ENCODE assay signal across 17 mouse cellular contexts in genomic region chr19:55706806-55707205, GRCm38 (mm10). TPM values are rescaled to one million over a fixed set of nuclear protein-coding genes. Genes with fewer than 3 reads are reported as not detected.
DNase-seq lines count a peak whose midpoint lies in the region; ATAC-seq and TF ChIP-seq lines count a peak whose summit lies in the region.
"Had no signal": no experiment of that assay in that cellular context is flagged by ENCODE, and none has a peak within 500 bp of the region (broad histone marks: within the 10 kb centered on the region; RNA-seq: fewer than 3 reads in every experiment).

No protein-coding gene starts in this region.

- WGBS in hindbrain, postnatal 0 days: 77% methylated on average over 6 of the region's 6 CpGs
- WGBS in hindbrain, embryonic 14.5 days: 84% methylated on average over 6 of the region's 6 CpGs

- H3K4me2 ChIP-seq in hindbrain, postnatal 0 days (ENCODE audit: low read depth, low read length): no peak overlapping the region
- H3K4me2 ChIP-seq in hindbrain, embryonic 14.5 days (replicated peaks): no peak overlapping the region
- H3K4me2 ChIP-seq: embryonic facial prominence, embryonic 13.5 days; forebrain, embryonic 12.5 days; heart, embryonic 12.5 days; hindbrain, embryonic 15.5 days had no signal

- POLR2A ChIA-PET in Patski (lab: Charles Lee): no interaction called here

- H3K4me3 ChIP-seq in hindbrain, postnatal 0 days (ENCODE audit: low read length): no peak overlapping the region
- H3K4me3 ChIP-seq in hindbrain, embryonic 14.5 days (replicated peaks; ENCODE audit: low read length): no peak overlapping the region
- H3K4me3 ChIP-seq: embryonic facial prominence, embryonic 13.5 days; forebrain, embryonic 12.5 days; heart, adult 2 months; heart, embryonic 12.5 days; hindbrain, embryonic 10.5 days; hindbrain, embryonic 15.5 days had no signal

- no peak for TF ChIP-seq CTCF in hindbrain, postnatal 0 days (IDR thresholded peaks at IDR 0.05; ENCODE audit: low read depth)
- TF ChIP-seq CTCF in Patski (IDR thresholded peaks at IDR 0.05): no peak

- no peaks in the 10 kb centered on the region for H3K27me3 ChIP-seq in hindbrain, postnatal 0 days (ENCODE audit: insufficient read depth, low read length)
- 0 out of 2 replicates have a peak, but pooled peaks cover 4% of the 10 kb centered on the region for H3K27me3 ChIP-seq in hindbrain, embryonic 14.5 days (ENCODE audit: control insufficient read depth, insufficient read depth, low read length)
- no peaks in the 10 kb centered on the region for H3K27me3 ChIP-seq in Patski
- H3K27me3 ChIP-seq: hindbrain, embryonic 15.5 days had no signal

- CTCF ChIA-PET in Patski (lab: Charles Lee): no interaction called here

- no peak overlapping the region for H3K9ac ChIP-seq in hindbrain, postnatal 0 days (replicated peaks; ENCODE audit: low read length)
- H3K9ac ChIP-seq in hindbrain, embryonic 14.5 days: no peak overlapping the region
- H3K9ac ChIP-seq: embryonic facial prominence, embryonic 13.5 days; forebrain, embryonic 12.5 days; heart, embryonic 12.5 days; hindbrain, embryonic 15.5 days had no signal

- no peaks in the 10 kb centered on the region for H3K36me3 ChIP-seq in hindbrain, postnatal 0 days (ENCODE audit: insufficient read depth, low read length)
- no peaks in the 10 kb centered on the region for H3K36me3 ChIP-seq in hindbrain, embryonic 14.5 days (replicated peaks; ENCODE audit: control insufficient read depth, insufficient read depth)
- H3K36me3 ChIP-seq: embryonic facial prominence, embryonic 13.5 days; forebrain, embryonic 12.5 days; heart, embryonic 12.5 days; hindbrain, embryonic 10.5 days; hindbrain, embryonic 15.5 days had no signal

- no peak overlapping the region for H3K27ac ChIP-seq in hindbrain, postnatal 0 days
- H3K27ac ChIP-seq in hindbrain, embryonic 14.5 days: no peak overlapping the region
- H3K27ac ChIP-seq: embryonic facial prominence, embryonic 13.5 days; forebrain, embryonic 12.5 days; heart, adult 2 months; hindbrain, embryonic 10.5 days; hindbrain, embryonic 15.5 days had no signal

- DNase-seq in hindbrain, postnatal 0 days (ENCODE audit: low spot score): peak; percentile 9
- no peak for DNase-seq in hindbrain, embryonic 14.5 days (ENCODE audit: low spot score)
- DNase-seq in Patski (ENCODE audit: low read depth, low spot score): peak; percentile 25
- peak; percentile 26 for DNase-seq in adrenal gland, adult 8-10 months
- DNase-seq in adrenal gland, postnatal 36 days: peak; percentile 70 to 82
- DNase-seq in lung, adult 18-20 months: no peak
- DNase-seq: cerebellum, adult 2 months; cerebellum, postnatal 25 days; gastrocnemius, postnatal 10 days; heart, adult 2 months had no signal

- H3K9me3 ChIP-seq in hindbrain, postnatal 0 days (ENCODE audit: low read length): no peaks in the 10 kb centered on the region
- no peaks in the 10 kb centered on the region for H3K9me3 ChIP-seq in hindbrain, embryonic 14.5 days (ENCODE audit: control insufficient read depth, low read length)
- H3K9me3 ChIP-seq: embryonic facial prominence, embryonic 13.5 days; forebrain, embryonic 12.5 days; heart, embryonic 12.5 days; hindbrain, embryonic 10.5 days; hindbrain, embryonic 15.5 days had no signal

- no peak for ATAC-seq in hindbrain, postnatal 0 days
- ATAC-seq in hindbrain, embryonic 14.5 days (ENCODE audit: low FRiP score): no peak
- no peak for ATAC-seq in Patski
- ATAC-seq: forebrain, embryonic 16.5 days; inflammation-experienced regulatory T-cells, adult 6 months had no signal

- no peaks in the 10 kb centered on the region for H3K4me1 ChIP-seq in hindbrain, postnatal 0 days (ENCODE audit: insufficient read depth, low read length)
- H3K4me1 ChIP-seq in hindbrain, embryonic 14.5 days (replicated peaks; ENCODE audit: control insufficient read depth, insufficient read depth, low read length): no peaks in the 10 kb centered on the region
- H3K4me1 ChIP-seq: heart, embryonic 12.5 days; hindbrain, embryonic 15.5 days had no signal

- in situ Hi-C loops in Patski (cut with MboI; ENCODE audit: low pct_unique_long_range_greater_than_20kb): no loop called here

RNA-seq across cellular contexts. Expression of gene Tcf7l2, which starts 34.8 kb away (rescaled TPM):
- 3.9 and 4.0 TPM in 2 replicates for total RNA-seq in hindbrain, postnatal 0 days (2014; rRNA removed)
- 37.3 and 71.6 TPM in 2 replicates for polyA plus RNA-seq in hindbrain, postnatal 0 days (2015; fragmentation: Nextera tagmentation; extraction: Ambion mirVana)
- 24.0 and 38.1 TPM in 2 replicates for polyA plus RNA-seq in hindbrain, embryonic 14.5 days (2014; fragmentation: Nextera tagmentation; extraction: Ambion mirVana)
- 22.1 TPM for polyA plus RNA-seq in Patski (2021)
- total RNA-seq in adrenal gland, adult 8-10 months (2022): 10 to 100 TPM; 15.4 to 39.4 (median 26.8) TPM
- total RNA-seq in adrenal gland, postnatal 36 days (2021): 10 to 100 TPM; 22.7 to 28.3 TPM

Comparison
In these comparisons a context has a peak if more than half of its experiments do, and no peak if none do; other contexts are left out.
1. DNase-seq: peak in hindbrain, postnatal 0 days (single experiment), Patski (single experiment), adrenal gland, adult 8-10 months (single experiment) and adrenal gland, postnatal 36 days (2 of 2); none in hindbrain, embryonic 14.5 days (single experiment) and lung, adult 18-20 months (0 of 2).